Mouse (Mus musculus) heart, embryonic 10.5 days (tissue): ENCODE results near the gene Pnpla1. TPM values are rescaled to one million over a fixed set of nuclear protein-coding genes. Genes with fewer than 3 reads are reported as not detected.
"Not testable (repeated sequence)": the region's sequence is repeated elsewhere in the genome, so short reads cannot be mapped to it uniquely, and the experiment has no call there.

ENCODE experiments used
- DNase-seq: peaks from one replicate; pipeline ENCODE4 v3.0.0-alpha.2; 2017; ENCODE audit warnings: low spot score
- H3K27ac ChIP-seq: fragments of 300-500 bp; sonication (generic); 2 replicates; pipeline ENCODE4 v1.5.1; 2016; ENCODE audit warnings: mild to moderate bottlenecking
- H3K27me3 ChIP-seq: fragments of 300-500 bp; sonication (generic); 2 replicates; pipeline ENCODE4 v1.6.1; 2016; ENCODE audit warnings: mild to moderate bottlenecking; ENCODE audit not compliant: poor library complexity, insufficient read depth, severe bottlenecking
- H3K36me3 ChIP-seq: fragments of 300-500 bp; sonication (generic); 2 replicates; pipeline ENCODE4 v1.6.1; 2016; ENCODE audit warnings: mild to moderate bottlenecking, moderate library complexity
- H3K4me1 ChIP-seq: fragments of 300-500 bp; sonication (generic); 2 replicates; pipeline ENCODE4 v1.6.1; 2016; ENCODE audit warnings: mild to moderate bottlenecking
- H3K4me3 ChIP-seq: fragments of 300-500 bp; sonication (generic); 2 replicates; pipeline ENCODE4 v1.5.1; 2016; ENCODE audit warnings: mild to moderate bottlenecking, moderate library complexity
- H3K9me3 ChIP-seq: fragments of 300-500 bp; sonication (generic); 2 replicates; pipeline ENCODE4 v1.6.1; 2016; ENCODE audit warnings: mild to moderate bottlenecking, moderate library complexity
- WGBS: fragments of 180-500 bp; shearing (Covaris S2); methylation state at CpG from one replicate; pipeline ENCODE4 v1.1.7; 2016; 5-methylcytosine and 5-hydroxymethylcytosine counted together
- polyA plus RNA-seq: library from polyadenylated mRNA; unstranded; fragments of >200 nt; fragmentation: Nextera tagmentation; extraction: Ambion mirVana; gene quantifications from 2 replicates; pipeline ENCODE4 v1.2.1, GENCODE M21; 2016

Pnpla1 gene
- polyA plus RNA-seq, 1 experiment from 2014 or later = not detected

- H3K27me3 ChIP-seq = no peaks in the 10 kb centered on the region
- no peak for DNase-seq
- peaks cover 96% of the 10 kb centered on the region for H3K36me3 ChIP-seq
- peaks cover 30% of the 10 kb centered on the region for H3K4me1 ChIP-seq
- WGBS = 80% methylated on average over 6 of the region's 6 CpGs
- peak overlapping the region; percentile 75; the same call in 1 of the 2 replicates for H3K27ac ChIP-seq
- no peak overlapping the region for H3K4me3 ChIP-seq
- H3K9me3 ChIP-seq = no peaks in the 10 kb centered on the region
Measured at GRCm38 (mm10) chr17:28824896-28825295, 33.3 kb upstream of the Pnpla1 start.

DNA sequence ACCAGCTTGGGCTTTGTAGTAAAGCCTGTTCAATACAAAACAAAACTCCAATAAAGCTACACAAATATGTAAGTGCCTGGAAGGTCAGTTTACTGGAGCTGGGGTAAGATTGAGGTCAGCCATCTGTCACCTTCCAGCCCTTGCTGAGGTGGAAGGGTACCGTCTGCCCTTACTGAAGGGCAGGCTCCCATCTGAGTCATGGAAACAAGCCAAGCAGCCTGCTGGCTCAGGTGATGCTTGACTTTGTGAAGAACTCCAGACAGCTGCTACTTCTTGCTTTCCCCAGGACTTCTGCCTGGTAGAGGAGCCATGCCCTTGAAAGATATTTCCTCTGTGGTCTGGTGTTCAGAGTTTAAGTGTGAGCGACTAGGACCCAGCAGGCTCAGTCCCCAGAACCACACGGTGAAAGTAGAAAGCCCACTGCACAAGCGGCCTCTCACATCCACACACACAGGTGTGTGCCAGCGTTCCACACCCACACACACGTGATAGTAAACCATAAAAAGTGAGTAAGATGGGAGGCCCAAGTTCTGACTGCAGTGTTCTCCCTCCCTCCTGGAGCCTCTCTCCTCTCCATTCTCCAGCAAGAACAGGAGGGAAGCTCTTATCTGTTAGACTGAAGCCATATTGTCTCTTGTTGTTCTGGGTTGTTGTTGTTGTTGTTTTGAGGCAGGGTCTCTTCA is 32.7 kb upstream of the Pnpla1 start:
- H3K27ac ChIP-seq = peak overlapping the region; percentile 75
- peaks cover 96% of the 10 kb centered on the region for H3K36me3 ChIP-seq
- H3K9me3 ChIP-seq = no peaks in the 10 kb centered on the region
- no peak overlapping the region for H3K4me3 ChIP-seq
- WGBS = 87% methylated on average over 6 of the region's 6 CpGs
- H3K4me1 ChIP-seq = peaks cover 34% of the 10 kb centered on the region
- no peaks in the 10 kb centered on the region for H3K27me3 ChIP-seq
- no peak for DNase-seq

DNA sequence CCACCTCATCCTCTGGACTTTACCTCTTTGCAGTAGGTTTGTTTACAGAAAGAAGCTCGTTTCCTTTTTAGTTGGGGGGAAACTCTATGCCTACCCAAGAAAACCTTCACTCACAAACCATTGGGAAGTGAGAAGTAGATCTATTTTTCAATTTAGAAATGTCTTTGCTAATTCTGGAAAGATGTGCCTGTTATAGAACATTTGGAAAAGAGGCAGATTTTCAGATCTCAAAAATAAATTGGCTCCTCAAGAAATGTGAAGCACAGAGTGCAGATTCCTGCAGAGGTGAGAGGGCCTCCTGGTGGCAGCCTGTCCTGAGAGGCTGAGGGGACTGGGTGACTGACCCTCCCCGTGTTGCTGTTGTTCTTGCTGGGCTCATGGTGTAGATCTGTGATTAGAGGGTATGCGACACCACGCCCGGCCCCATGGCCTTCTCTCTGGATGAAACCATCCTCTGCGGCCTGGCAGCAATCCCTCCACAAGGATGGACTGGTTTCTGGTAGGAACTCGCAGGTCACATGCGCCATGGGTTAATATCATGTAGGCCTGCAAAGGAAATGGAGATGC is 30.5 kb upstream of the Pnpla1 start:
- no peak overlapping the region for H3K4me3 ChIP-seq
- H3K36me3 ChIP-seq = peaks cover 94% of the 10 kb centered on the region
- WGBS = 82% methylated on average over 8 of the region's 8 CpGs
- H3K27me3 ChIP-seq = no peaks in the 10 kb centered on the region
- H3K27ac ChIP-seq = no peak overlapping the region
- DNase-seq = no peak
- H3K9me3 ChIP-seq = no peaks in the 10 kb centered on the region
- peaks cover 49% of the 10 kb centered on the region for H3K4me1 ChIP-seq

DNA sequence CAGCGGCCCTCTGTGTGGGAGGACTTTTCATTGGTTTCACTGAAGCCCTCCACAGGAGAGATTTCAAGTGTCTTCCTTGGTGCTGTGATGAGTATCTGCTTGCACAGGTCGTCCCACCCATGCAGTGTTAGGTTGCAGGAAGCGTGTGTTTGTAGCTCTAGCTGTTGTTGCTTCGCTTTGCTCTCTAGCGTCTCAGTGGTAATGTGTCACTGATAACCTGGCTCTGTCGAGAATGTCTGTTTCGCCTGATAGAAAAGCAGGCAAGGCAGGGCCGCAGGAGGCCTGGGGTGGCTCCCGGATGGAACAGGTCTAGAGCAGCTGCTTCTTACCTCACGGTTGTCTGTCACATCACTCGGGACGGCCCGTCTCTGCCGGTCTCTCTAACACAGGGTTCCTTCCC is 29.1 kb upstream of the Pnpla1 start:
- H3K36me3 ChIP-seq = peaks cover 91% of the 10 kb centered on the region
- peak overlapping the region; percentile 64 for H3K27ac ChIP-seq
- WGBS = 51% methylated on average over 14 of the region's 14 CpGs
- H3K4me3 ChIP-seq = no peak overlapping the region
- peak; percentile 94 for DNase-seq
- H3K27me3 ChIP-seq = no peaks in the 10 kb centered on the region
- peaks cover 58% of the 10 kb centered on the region for H3K4me1 ChIP-seq
- H3K9me3 ChIP-seq = no peaks in the 10 kb centered on the region

- Histone ChIP-seq H3K36me3 (peaks cover 87% of the 10 kb centered on the region), H3K9me3 (no peaks in the 10 kb centered on the region), H3K4me3 (no peak overlapping the region), H3K27me3 (no peaks in the 10 kb centered on the region), H3K27ac (peak overlapping the region; percentile 67), H3K4me1 (peaks cover 58% of the 10 kb centered on the region)
- DNase-seq = no peak
- WGBS = 81% methylated on average over 8 of the region's 8 CpGs
Measured at GRCm38 (mm10) chr17:28831065-28831464, 27.1 kb upstream of the Pnpla1 start.

DNA sequence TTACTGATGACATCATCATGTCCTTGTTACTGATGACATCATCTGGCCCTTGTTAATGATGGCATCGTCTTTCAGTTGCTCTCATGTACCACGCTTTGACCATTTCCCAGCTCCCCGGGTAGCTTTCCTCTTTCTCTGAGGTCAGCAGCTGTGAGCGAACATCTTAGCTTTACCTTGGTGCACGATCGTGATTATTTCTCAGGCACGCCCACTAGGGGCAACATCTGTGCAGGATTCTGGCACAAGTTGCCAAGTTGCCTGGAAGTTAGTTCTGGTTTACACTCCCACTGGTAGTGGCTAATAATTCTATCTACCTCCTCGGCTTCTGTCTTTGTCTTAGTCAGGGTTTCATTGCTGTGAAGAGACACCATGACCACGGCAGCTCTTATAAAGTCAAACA is 26.2 kb upstream of the Pnpla1 start:
- Histone ChIP-seq H3K4me3 (no peak overlapping the region), H3K9me3 (no peaks in the 10 kb centered on the region), H3K36me3 (peaks cover 89% of the 10 kb centered on the region), H3K27ac (peak overlapping the region; percentile 60; the same call in 1 of the 2 replicates), H3K4me1 (peaks cover 68% of the 10 kb centered on the region), H3K27me3 (no peaks in the 10 kb centered on the region)
- DNase-seq = no peak
- WGBS = 82% methylated on average over 9 of the region's 9 CpGs

GRCm38 (mm10) chr17:28832875-28833274 is 25.3 kb upstream of the Pnpla1 start:
- Histone ChIP-seq H3K9me3 (no peaks in the 10 kb centered on the region), H3K4me1 (peaks cover 68% of the 10 kb centered on the region), H3K27ac (peak overlapping the region; percentile 60; the same call in 1 of the 2 replicates), H3K4me3 (no peak overlapping the region), H3K27me3 (no peaks in the 10 kb centered on the region), H3K36me3 (peaks cover 89% of the 10 kb centered on the region)
- 60% methylated on average over 3 of the region's 3 CpGs for WGBS
- peak; percentile 92 for DNase-seq

GRCm38 (mm10) chr17:28834676-28835075 is 23.5 kb upstream of the Pnpla1 start:
- H3K27ac ChIP-seq = peak overlapping the region; percentile 8
- peaks cover 60% of the 10 kb centered on the region for H3K4me1 ChIP-seq
- no peak overlapping the region for H3K4me3 ChIP-seq
- no peaks in the 10 kb centered on the region for H3K27me3 ChIP-seq
- WGBS = 54% methylated on average over 10 of the region's 10 CpGs
- no peaks in the 10 kb centered on the region for H3K9me3 ChIP-seq
- peaks cover 91% of the 10 kb centered on the region for H3K36me3 ChIP-seq
- DNase-seq = no peak

GRCm38 (mm10) chr17:28837840-28838239 is 20.4 kb upstream of the Pnpla1 start:
- no peak overlapping the region for H3K27ac ChIP-seq
- no peaks in the 10 kb centered on the region for H3K9me3 ChIP-seq
- no peak overlapping the region for H3K4me3 ChIP-seq
- WGBS = 82% methylated on average over 7 of the region's 7 CpGs
- no peaks in the 10 kb centered on the region for H3K27me3 ChIP-seq
- H3K4me1 ChIP-seq = peaks cover 34% of the 10 kb centered on the region
- no peak for DNase-seq
- H3K36me3 ChIP-seq = peaks cover 67% of the 10 kb centered on the region

DNA sequence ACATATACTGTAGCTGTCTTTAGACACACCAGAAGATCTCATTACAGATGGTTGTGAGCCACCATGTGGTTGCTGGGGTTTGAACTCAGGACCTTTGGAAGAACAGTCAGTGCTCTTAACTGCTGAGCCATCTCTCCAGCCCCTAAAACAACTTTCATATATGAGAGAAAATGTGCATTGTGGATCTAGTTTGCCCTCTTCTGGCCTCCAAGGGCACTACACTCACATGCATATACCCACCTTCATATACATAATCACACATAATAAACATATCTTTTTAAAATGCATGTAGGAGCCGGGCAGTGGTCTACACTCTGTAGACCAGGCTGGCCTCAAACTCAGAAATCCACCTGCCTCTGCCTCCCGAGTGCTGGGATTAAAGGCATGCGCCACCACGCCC is 16.3 kb upstream of the Pnpla1 start:
- not testable (repeated sequence) for H3K27me3 ChIP-seq, H3K9me3 ChIP-seq, H3K4me3 ChIP-seq, H3K4me1 ChIP-seq, H3K27ac ChIP-seq, DNase-seq
- peaks cover 33% of the 10 kb centered on the region for H3K36me3 ChIP-seq
- 95% methylated on average over 4 of the region's 4 CpGs for WGBS

DNA sequence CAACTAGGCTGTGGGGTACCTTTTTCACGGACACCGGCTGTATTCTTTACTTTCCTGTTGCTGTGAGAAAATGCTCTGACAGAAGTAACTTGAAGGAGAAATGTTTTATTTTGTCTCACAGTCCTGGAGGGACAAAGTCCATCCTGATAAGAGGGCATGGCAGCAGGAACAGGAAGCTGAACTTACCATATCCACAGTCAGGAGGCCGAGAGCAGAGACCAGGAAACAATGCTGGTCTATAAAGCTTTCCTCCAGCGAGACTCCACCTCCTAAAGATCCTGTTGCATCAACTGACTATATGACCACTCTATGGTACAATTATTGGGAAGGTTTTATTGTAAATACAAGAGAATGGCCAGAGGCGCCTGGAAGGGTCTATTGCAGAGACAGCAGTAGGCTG is 14.5 kb upstream of the Pnpla1 start:
- Histone ChIP-seq H3K9me3 (no peaks in the 10 kb centered on the region), H3K4me3 (no peak overlapping the region), H3K36me3 (peaks cover 16% of the 10 kb centered on the region), H3K27ac (no peak overlapping the region), H3K4me1 (peaks cover 13% of the 10 kb centered on the region), H3K27me3 (no peaks in the 10 kb centered on the region)
- DNase-seq = no peak
- WGBS = 80% methylated on average over 5 of the region's 5 CpGs

DNA sequence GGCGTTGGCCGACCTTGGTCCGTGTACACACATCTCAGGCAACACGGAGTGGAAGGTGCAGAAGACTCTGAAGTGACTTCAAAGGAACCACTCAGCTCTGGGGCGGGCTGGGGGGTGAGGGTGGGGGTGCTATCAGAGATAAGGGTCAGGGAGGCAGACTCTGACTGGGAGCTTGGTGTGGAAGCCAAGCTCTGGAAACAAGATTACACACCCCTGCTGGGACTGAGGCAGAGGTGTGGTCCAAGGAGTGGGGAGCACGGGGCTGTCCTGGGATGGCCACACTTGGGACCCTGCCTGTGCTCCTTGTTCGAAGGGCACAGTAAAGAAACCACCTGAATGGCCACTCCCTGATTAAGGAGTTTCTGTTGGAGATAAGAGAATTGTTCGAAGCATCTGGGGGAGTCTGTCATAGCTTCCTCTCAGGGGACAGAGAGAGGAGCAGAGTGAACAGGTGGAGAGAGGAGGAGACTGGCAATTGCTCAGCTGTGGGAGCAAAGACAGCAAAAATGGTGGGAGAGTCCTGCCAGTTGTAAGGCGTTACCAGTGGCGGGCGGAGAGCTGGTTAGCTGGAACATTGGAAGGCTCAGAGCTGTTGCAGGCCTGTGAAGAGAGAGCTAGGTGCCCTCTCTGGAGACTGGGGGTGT is 11.1 kb upstream of the Pnpla1 start:
- H3K27ac ChIP-seq = peak overlapping the region; percentile 33
- H3K4me3 ChIP-seq = 0 out of 2 replicates have a peak overlapping the region, but pooled peaks have one; percentile 3
- no peaks in the 10 kb centered on the region for H3K36me3 ChIP-seq
- peak; percentile 87 for DNase-seq
- H3K9me3 ChIP-seq = no peaks in the 10 kb centered on the region
- H3K4me1 ChIP-seq = peaks cover 13% of the 10 kb centered on the region
- H3K27me3 ChIP-seq = peaks cover 7% of the 10 kb centered on the region; the same call in 1 of the 2 replicates
- 21% methylated on average over 11 of the region's 11 CpGs for WGBS

- no peak overlapping the region for H3K27ac ChIP-seq
- H3K4me1 ChIP-seq = peaks cover 13% of the 10 kb centered on the region
- peaks cover 7% of the 10 kb centered on the region; the same call in 1 of the 2 replicates for H3K27me3 ChIP-seq
- DNase-seq = no peak
- H3K9me3 ChIP-seq = no peaks in the 10 kb centered on the region
- no peak overlapping the region for H3K4me3 ChIP-seq
- H3K36me3 ChIP-seq = no peaks in the 10 kb centered on the region
- 83% methylated on average over 5 of the region's 5 CpGs for WGBS
Measured at GRCm38 (mm10) chr17:28850511-28850910, 7.7 kb upstream of the Pnpla1 start.
